Mouse (Mus musculus) neural tube, embryonic 14.5 days (tissue): ENCODE measurements at regions not wholly inside any gene's neighbourhood (a gene's known extent, or its start where the extent isn't known, plus 50 kb on each side); places are given as distances from the start of the nearest gene placed in this dataset.

Experiments used
- ATAC-seq: fragments of 200-750 bp; cut with Nextera tagmentation; 2 replicates; pipeline ENCODE4 v1.8.0; 2017; ENCODE audit warnings: low read depth, mild to moderate bottlenecking, moderate TSS enrichment, moderate library complexity
- H3K27ac ChIP-seq: fragments of 300-500 bp; sonication (generic); 2 replicates; pipeline ENCODE4 v1.5.1; 2014; ENCODE audit warnings: low read depth, mild to moderate bottlenecking, control low read depth, low read length, moderate library complexity, mixed read lengths
- H3K27me3 ChIP-seq: fragments of 300-500 bp; sonication (generic); 2 replicates; pipeline ENCODE4 v1.6.1; 2014; ENCODE audit warnings: low read length; ENCODE audit not compliant: control insufficient read depth, insufficient read depth
- H3K36me3 ChIP-seq: fragments of 300-500 bp; sonication (generic); 2 replicates; pipeline ENCODE4 v1.6.1; 2014; ENCODE audit warnings: low read length, mixed read lengths; ENCODE audit not compliant: control insufficient read depth, insufficient read depth
- H3K4me1 ChIP-seq: fragments of 300-500 bp; sonication (generic); 2 replicates; pipeline ENCODE4 v1.6.1; 2014; ENCODE audit warnings: low read length; ENCODE audit not compliant: control insufficient read depth, insufficient read depth
- H3K4me2 ChIP-seq: fragments of 300-500 bp; sonication (generic); 2 replicates; pipeline ENCODE4 v1.6.1; 2014; ENCODE audit warnings: mild to moderate bottlenecking, low read depth, low read length, control low read depth
- H3K4me3 ChIP-seq: fragments of 300-500 bp; sonication (generic); 2 replicates; pipeline ENCODE4 v1.5.1; 2014; ENCODE audit warnings: low read depth, low read length, control low read depth, mixed read lengths
- H3K9ac ChIP-seq: fragments of 300-500 bp; sonication (generic); replicated peaks from 2 replicates; pipeline ENCODE4 v1.6.1; 2014; ENCODE audit warnings: low read depth, mild to moderate bottlenecking, control low read depth, low read length, mixed read lengths
- H3K9me3 ChIP-seq: fragments of 300-500 bp; sonication (generic); 2 replicates; pipeline ENCODE4 v1.6.1; 2016; ENCODE audit warnings: low read length; ENCODE audit not compliant: control insufficient read depth
- WGBS: fragments of 180-500 bp; shearing (Covaris S2); extraction: QIAGEN DNeasy Blood & Tissue Kit; methylation state at CpG from one replicate; pipeline ENCODE4 v1.1.7; 2014; 5-methylcytosine and 5-hydroxymethylcytosine counted together

GRCm38 (mm10) chr4:25364402-25364801 lies 82.8 kb upstream of the Ufl1 start:
- ATAC-seq: no peak
- Histone ChIP-seq H3K27ac (no peak overlapping the region), H3K9ac (no peak overlapping the region), H3K27me3 (no peaks in the 10 kb centered on the region), H3K4me2 (no peak overlapping the region), H3K4me3 (no peak overlapping the region), H3K9me3 (no peaks in the 10 kb centered on the region), H3K4me1 (no peaks in the 10 kb centered on the region), H3K36me3 (no peaks in the 10 kb centered on the region)

- H3K9me3 ChIP-seq: no peaks in the 10 kb centered on the region
- no peak for ATAC-seq
- 88% methylated on average over 1 of the region's 1 CpGs for WGBS
Observed at GRCm38 (mm10) chr4:25337638-25338037, 56.0 kb upstream of the Ufl1 start.

More at GRCm38 (mm10) chr4:25337638-25338037, 56.0 kb upstream of the Ufl1 start:
- Histone ChIP-seq H3K36me3 (no peaks in the 10 kb centered on the region), H3K9ac (no peak overlapping the region), H3K4me1 (no peaks in the 10 kb centered on the region), H3K4me3 (no peak overlapping the region), H3K27ac (no peak overlapping the region), H3K27me3 (no peaks in the 10 kb centered on the region), H3K4me2 (no peak overlapping the region)
